Mouse (Mus musculus) midbrain, embryonic 10.5 days (tissue): Measurements from ENCODE around the gene Nudt1. TPM values are rescaled to one million over a fixed set of nuclear protein-coding genes. Genes with fewer than 3 reads are reported as not detected.
"Not testable (repeated sequence)": the region's sequence is repeated elsewhere in the genome, so short reads cannot be mapped to it uniquely, and the experiment has no call there.

Experiments
- DNase-seq: peaks from one replicate; pipeline ENCODE4 v3.0.0-alpha.2; 2017; ENCODE audit warnings: low spot score
- H3K27ac ChIP-seq: fragments of 300-500 bp; sonication (generic); replicated peaks from 2 replicates; pipeline ENCODE4 v1.5.1; 2016; ENCODE audit warnings: mild to moderate bottlenecking
- H3K27me3 ChIP-seq: fragments of 300-500 bp; sonication (generic); 2 replicates; pipeline ENCODE4 v1.6.1; 2016; ENCODE audit warnings: low read depth, mild to moderate bottlenecking; ENCODE audit not compliant: poor library complexity, severe bottlenecking
- H3K36me3 ChIP-seq: fragments of 300-500 bp; sonication (generic); 2 replicates; pipeline ENCODE4 v1.6.1; 2016; ENCODE audit warnings: mild to moderate bottlenecking, moderate library complexity
- H3K4me1 ChIP-seq: fragments of 300-500 bp; sonication (generic); 2 replicates; pipeline ENCODE4 v1.6.1; 2016
- H3K4me3 ChIP-seq: fragments of 300-500 bp; sonication (generic); 2 replicates; pipeline ENCODE4 v1.5.1; 2016; ENCODE audit warnings: mild to moderate bottlenecking, moderate library complexity
- H3K9me3 ChIP-seq: fragments of 300-500 bp; sonication (generic); replicated peaks from 2 replicates; pipeline ENCODE4 v1.6.1; 2016; ENCODE audit warnings: mild to moderate bottlenecking
- WGBS: fragments of 180-500 bp; shearing (Covaris S2); methylation state at CpG from one replicate; pipeline ENCODE4 v1.1.7; 2016; 5-methylcytosine and 5-hydroxymethylcytosine counted together
- polyA plus RNA-seq: library from polyadenylated mRNA; unstranded; fragments of >200 nt; fragmentation: Nextera tagmentation; extraction: Ambion mirVana; gene quantifications from 2 replicates; pipeline ENCODE4 v1.2.1, GENCODE M21; 2016

Nudt1 gene
- polyA plus RNA-seq, 1 experiment from 2014 or later = 58.6 TPM

DNA sequence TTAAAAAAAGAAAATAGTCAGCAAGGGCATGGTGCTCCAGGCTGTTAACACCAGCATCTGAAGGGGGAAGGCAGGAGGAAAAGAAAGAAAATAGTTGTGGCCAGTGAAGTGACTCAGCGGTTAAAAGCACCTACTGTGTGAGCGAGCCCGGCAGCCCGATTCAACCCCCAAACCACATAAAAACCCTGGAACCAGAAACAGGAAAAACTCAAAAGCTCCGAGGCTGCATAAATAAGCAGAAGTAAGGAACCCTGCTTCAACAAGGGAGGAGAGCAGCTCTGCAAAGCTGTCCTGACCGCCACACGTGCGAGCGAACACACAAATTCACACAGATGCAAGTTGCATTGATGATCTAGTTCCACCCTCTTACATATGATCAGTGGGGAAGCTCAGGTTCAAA is 28.4 kb downstream of the Nudt1 start:
- H3K27ac ChIP-seq = no peak overlapping the region
- H3K4me1 ChIP-seq = no peaks in the 10 kb centered on the region
- H3K27me3 ChIP-seq = no peaks in the 10 kb centered on the region
- peaks cover 80% of the 10 kb centered on the region for H3K36me3 ChIP-seq
- WGBS = 91% methylated on average over 9 of the region's 9 CpGs
- DNase-seq = no peak
- H3K9me3 ChIP-seq = no peaks in the 10 kb centered on the region
- H3K4me3 ChIP-seq = no peak overlapping the region

- 97% methylated on average over 8 of the region's 8 CpGs for WGBS
- no peak overlapping the region for H3K4me3 ChIP-seq
- no peak overlapping the region for H3K27ac ChIP-seq
- H3K27me3 ChIP-seq = no peaks in the 10 kb centered on the region
- H3K4me1 ChIP-seq = no peaks in the 10 kb centered on the region
- no peak for DNase-seq
- peaks cover 80% of the 10 kb centered on the region for H3K36me3 ChIP-seq
- H3K9me3 ChIP-seq = no peaks in the 10 kb centered on the region
Observed at GRCm38 (mm10) chr5:140350731-140351497, 29.5 kb downstream of the Nudt1 start.

- no peak overlapping the region for H3K27ac ChIP-seq
- no peak overlapping the region for H3K4me3 ChIP-seq
- H3K27me3 ChIP-seq = no peaks in the 10 kb centered on the region
- H3K36me3 ChIP-seq = peaks cover 82% of the 10 kb centered on the region
- 94% methylated on average over 6 of the region's 6 CpGs for WGBS
- no peaks in the 10 kb centered on the region for H3K4me1 ChIP-seq
- no peaks in the 10 kb centered on the region for H3K9me3 ChIP-seq
- no peak for DNase-seq
Observed at GRCm38 (mm10) chr5:140352352-140352751, 30.9 kb downstream of the Nudt1 start.

GRCm38 (mm10) chr5:140355934-140356333 is 34.5 kb downstream of the Nudt1 start:
- H3K9me3 ChIP-seq = no peaks in the 10 kb centered on the region
- H3K27me3 ChIP-seq = no peaks in the 10 kb centered on the region
- no peak overlapping the region for H3K4me3 ChIP-seq
- WGBS = 93% methylated on average over 11 of the region's 11 CpGs
- no peak overlapping the region for H3K27ac ChIP-seq
- no peaks in the 10 kb centered on the region for H3K4me1 ChIP-seq
- H3K36me3 ChIP-seq = peaks cover 91% of the 10 kb centered on the region
- DNase-seq = no peak

DNA sequence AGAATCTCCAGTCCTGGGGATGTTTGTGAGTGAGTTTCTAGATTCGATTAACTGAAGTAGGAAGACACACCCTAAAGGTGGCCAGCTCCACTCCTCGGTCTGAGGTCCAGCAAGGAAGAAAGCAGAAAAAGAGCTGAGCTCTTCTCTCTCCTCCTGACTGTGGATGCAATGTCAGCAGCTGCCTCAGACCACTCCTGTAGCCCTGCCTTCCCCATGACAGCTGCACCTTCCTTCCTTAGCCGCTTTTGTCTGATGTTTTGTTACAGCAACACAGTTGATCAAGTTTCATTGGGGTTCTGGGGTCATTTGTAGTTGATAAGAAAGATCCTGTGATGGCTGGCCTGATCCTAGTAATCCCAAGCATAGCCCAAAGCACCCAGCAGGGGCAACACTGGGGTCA is 36.0 kb downstream of the Nudt1 start:
- no peak for DNase-seq
- Histone ChIP-seq H3K4me1 (0 out of 2 replicates have a peak, but pooled peaks cover 3% of the 10 kb centered on the region), H3K9me3 (no peaks in the 10 kb centered on the region), H3K36me3 (peaks cover 76% of the 10 kb centered on the region), H3K4me3 (no peak overlapping the region), H3K27ac (no peak overlapping the region), H3K27me3 (no peaks in the 10 kb centered on the region)
- WGBS = 91% methylated on average over 3 of the region's 3 CpGs

DNA sequence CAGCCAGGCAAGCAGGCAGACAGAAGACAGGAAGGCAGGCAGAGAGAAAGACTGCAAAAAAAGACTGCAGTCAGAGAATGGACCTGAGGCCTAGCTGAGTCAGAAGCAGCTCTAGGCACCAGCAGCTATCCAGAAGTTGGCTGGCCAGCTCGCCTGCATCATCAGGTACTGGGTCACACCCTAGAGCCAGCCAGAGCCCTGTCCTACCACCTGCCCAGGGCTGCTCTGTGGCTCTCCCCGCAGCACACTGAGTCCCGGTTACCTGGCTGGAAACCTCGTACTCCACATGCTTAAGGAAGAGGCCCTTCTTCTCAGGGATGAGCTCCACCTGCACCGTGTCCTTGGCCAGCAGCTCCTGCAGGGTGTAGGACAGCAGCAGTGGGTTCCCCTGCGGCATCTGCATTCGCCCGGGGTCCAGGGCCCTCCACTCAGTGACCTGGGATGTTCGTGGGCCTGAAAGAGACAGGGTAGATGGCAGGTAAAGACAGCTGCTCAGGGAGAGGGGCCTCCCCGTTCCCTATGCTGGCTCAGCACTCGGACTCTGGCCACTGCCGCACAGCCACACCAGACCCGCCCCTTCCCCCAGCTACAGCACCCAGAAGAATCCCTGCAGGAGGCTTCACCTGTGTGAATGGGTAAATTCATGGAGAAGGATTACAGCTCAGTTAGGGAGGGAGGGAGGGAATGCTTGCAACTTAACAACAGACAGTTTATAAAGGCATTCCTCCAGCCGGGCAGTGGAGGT is 38.6 kb downstream of the Nudt1 start:
- no peak for DNase-seq
- 0 out of 2 replicates have a peak, but pooled peaks cover 3% of the 10 kb centered on the region for H3K4me1 ChIP-seq
- H3K27me3 ChIP-seq = no peaks in the 10 kb centered on the region
- 76% methylated on average over 14 of the region's 14 CpGs for WGBS
- no peak overlapping the region for H3K27ac ChIP-seq
- no peak overlapping the region for H3K4me3 ChIP-seq
- peaks cover 59% of the 10 kb centered on the region for H3K36me3 ChIP-seq
- no peaks in the 10 kb centered on the region for H3K9me3 ChIP-seq

DNA sequence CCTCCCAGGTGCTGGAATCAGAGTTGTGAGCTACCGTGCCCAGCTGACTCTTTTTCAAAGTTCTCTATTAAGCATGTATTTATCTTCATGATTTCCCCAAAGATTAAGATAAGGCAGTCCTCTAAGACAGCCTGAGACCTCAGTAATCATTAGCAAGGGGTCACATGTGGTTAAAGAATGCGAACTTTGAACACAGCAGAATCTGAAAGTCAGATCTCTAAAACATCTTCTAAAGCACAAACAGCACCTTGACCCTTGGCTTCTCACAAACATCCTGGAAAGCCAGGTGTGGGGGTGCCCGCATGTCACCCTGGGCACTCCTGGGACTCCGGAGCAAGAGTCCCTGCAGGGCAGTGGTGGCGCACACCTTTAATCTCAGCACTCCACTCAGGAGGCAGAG is 43.0 kb downstream of the Nudt1 start:
- H3K36me3 ChIP-seq = peaks cover 36% of the 10 kb centered on the region
- H3K4me1 ChIP-seq = 0 out of 2 replicates have a peak, but pooled peaks cover 3% of the 10 kb centered on the region
- DNase-seq = no peak
- no peaks in the 10 kb centered on the region for H3K9me3 ChIP-seq
- H3K27me3 ChIP-seq = no peaks in the 10 kb centered on the region
- H3K27ac ChIP-seq = no peak overlapping the region
- no peak overlapping the region for H3K4me3 ChIP-seq
- WGBS = 93% methylated on average over 5 of the region's 5 CpGs

GRCm38 (mm10) chr5:140368126-140368525 is 46.7 kb downstream of the Nudt1 start:
- not testable (repeated sequence) for H3K4me1 ChIP-seq, H3K9me3 ChIP-seq, H3K27me3 ChIP-seq, H3K4me3 ChIP-seq, H3K27ac ChIP-seq, DNase-seq
- peaks cover 27% of the 10 kb centered on the region for H3K36me3 ChIP-seq
- WGBS = 89% methylated on average over 2 of the region's 2 CpGs

GRCm38 (mm10) chr5:140368926-140369325 is 47.5 kb downstream of the Nudt1 start:
- no peak overlapping the region for H3K4me3 ChIP-seq
- H3K4me1 ChIP-seq = 0 out of 2 replicates have a peak, but pooled peaks cover 4% of the 10 kb centered on the region
- no peaks in the 10 kb centered on the region for H3K27me3 ChIP-seq
- WGBS = 93% methylated on average over 4 of the region's 4 CpGs
- H3K9me3 ChIP-seq = no peaks in the 10 kb centered on the region
- H3K36me3 ChIP-seq = peaks cover 19% of the 10 kb centered on the region
- H3K27ac ChIP-seq = no peak overlapping the region
- no peak for DNase-seq

DNA sequence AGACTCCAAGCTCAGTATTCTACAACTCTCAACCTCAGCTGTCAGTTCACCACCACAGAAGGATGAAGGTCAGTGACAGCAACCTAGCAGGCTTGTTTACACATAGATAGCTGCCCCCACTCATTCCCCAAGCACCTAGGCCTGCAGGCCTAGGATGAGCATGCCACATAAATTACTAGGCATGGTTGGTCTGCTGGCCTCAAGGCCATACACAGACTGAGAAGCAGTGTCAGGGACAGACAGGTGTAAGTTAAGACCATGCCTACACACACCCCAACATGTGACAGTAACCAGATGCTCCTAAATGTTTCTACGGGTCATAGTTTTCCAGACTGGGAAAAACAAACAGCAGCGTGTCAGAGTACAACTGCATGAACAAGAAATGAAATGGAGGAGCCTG is 48.0 kb downstream of the Nudt1 start:
- no peak overlapping the region for H3K4me3 ChIP-seq
- H3K27me3 ChIP-seq = no peaks in the 10 kb centered on the region
- H3K27ac ChIP-seq = no peak overlapping the region
- H3K4me1 ChIP-seq = peaks cover 4% of the 10 kb centered on the region; the same call in 1 of the 2 replicates
- H3K9me3 ChIP-seq = no peaks in the 10 kb centered on the region
- DNase-seq = no peak
- H3K36me3 ChIP-seq = peaks cover 19% of the 10 kb centered on the region
- WGBS = 96% methylated on average over 2 of the region's 2 CpGs

DNA sequence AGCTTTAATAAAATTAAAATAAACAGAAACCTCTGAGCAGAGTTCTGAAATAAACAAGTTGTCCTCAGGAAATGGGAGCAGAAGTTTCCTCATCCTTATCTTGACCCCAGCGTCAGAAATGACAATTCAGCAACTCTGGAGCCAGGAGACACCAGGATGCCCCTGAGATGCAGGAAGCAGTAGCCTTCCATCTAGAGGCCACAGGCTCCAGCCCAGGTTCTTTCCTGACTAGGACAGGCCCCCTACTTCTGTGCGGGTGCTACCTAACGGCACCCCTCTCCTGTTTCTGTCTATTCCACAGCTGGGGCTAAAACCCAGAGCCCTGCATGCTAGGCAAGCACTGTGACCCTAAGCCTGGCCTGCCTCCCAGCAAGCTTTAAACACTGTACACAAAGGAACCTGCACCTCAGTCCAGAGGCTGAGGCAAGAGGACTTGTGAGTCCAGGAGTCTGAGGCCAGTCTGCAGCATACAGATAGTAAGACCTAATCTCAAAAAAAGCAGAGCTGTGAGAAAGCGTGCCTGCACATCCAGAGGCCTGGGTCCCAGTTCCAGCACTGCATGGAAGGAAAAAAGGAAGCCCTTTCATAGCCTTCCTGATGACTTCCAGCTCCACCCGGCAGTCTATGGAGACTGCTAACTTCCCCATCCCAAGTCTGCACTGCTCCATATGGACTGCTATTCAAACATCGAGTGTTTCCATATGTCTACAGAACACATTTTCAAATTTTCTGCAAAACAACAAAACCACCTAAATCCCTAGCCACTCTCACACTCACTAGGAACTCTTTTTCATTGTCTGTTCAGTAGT is 49.2 kb downstream of the Nudt1 start:
- Histone ChIP-seq H3K36me3 (peaks cover 13% of the 10 kb centered on the region), H3K4me3 (no peak overlapping the region), H3K9me3 (no peaks in the 10 kb centered on the region), H3K27ac (no peak overlapping the region), H3K4me1 (peaks cover 4% of the 10 kb centered on the region; the same call in 1 of the 2 replicates), H3K27me3 (no peaks in the 10 kb centered on the region)
- DNase-seq = no peak
- 86% methylated on average over 6 of the region's 6 CpGs for WGBS

DNA sequence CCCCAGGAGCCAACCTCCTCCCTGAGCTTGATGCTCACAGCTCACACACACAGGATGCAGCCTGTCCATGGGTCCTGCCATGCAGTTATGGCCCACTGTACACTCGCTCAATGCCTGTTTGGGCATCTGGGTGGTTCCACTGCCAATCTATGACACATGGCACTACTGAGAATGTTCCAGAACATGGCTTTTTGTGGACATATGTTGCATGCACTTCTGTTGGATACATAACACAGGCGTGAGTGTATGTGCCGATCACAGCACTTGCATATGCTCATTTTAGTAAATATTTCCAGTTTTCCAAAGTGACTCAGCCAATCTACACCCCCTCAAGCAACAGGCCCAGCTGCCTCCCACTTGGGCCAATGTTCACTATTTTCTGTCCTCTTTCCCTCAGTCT is 50.2 kb downstream of the Nudt1 start:
- Histone ChIP-seq H3K9me3 (no peaks in the 10 kb centered on the region), H3K36me3 (0 out of 2 replicates have a peak, but pooled peaks cover 3% of the 10 kb centered on the region), H3K4me3 (no peak overlapping the region), H3K27me3 (no peaks in the 10 kb centered on the region), H3K27ac (no peak overlapping the region), H3K4me1 (peaks cover 4% of the 10 kb centered on the region; the same call in 1 of the 2 replicates)
- DNase-seq = no peak
- 89% methylated on average over 3 of the region's 3 CpGs for WGBS
